ENCODE assay signal across 7 mouse cellular contexts in genomic region chr1:156041451-156042241, GRCm38 (mm10). TPM values are rescaled to one million over a fixed set of nuclear protein-coding genes. Genes with fewer than 3 reads are reported as not detected.
DNase-seq lines count a peak whose midpoint lies in the region; ATAC-seq and TF ChIP-seq lines count a peak whose summit lies in the region.

No protein-coding gene starts in this region.

- no peak for TF ChIP-seq EP300 in stomach, postnatal 0 days (optimal IDR thresholded peaks at IDR 0.05)

- H3K27ac ChIP-seq in embryonic facial prominence, embryonic 15.5 days (replicated peaks), result no peak overlapping the region
- H3K27ac ChIP-seq in limb, embryonic 14.5 days (replicated peaks; ENCODE audit: low read depth, low read length), result no peak overlapping the region
- 0 out of 2 replicates have a peak overlapping the region, but pooled peaks have one; percentile 61 for H3K27ac ChIP-seq in stomach, postnatal 0 days (replicated peaks)

- no peak for TF ChIP-seq POLR2A in limb, embryonic 14.5 days (IDR thresholded peaks at IDR 0.05; ENCODE audit: borderline replicate concordance, extremely low read depth, insufficient read depth, insufficient read length)

- H3K27me3 ChIP-seq in megakaryocyte, embryonic 14.5 days (replicated peaks), result no peaks in the 10 kb centered on the region
- no peaks in the 10 kb centered on the region for H3K27me3 ChIP-seq in embryonic facial prominence, embryonic 15.5 days
- no peaks in the 10 kb centered on the region for H3K27me3 ChIP-seq in limb, embryonic 14.5 days (ENCODE audit: control insufficient read depth, insufficient read depth, low read length)
- no peaks in the 10 kb centered on the region for H3K27me3 ChIP-seq in stomach, postnatal 0 days (ENCODE audit: control insufficient read depth, insufficient read depth, low read length)

- peaks cover 44% of the 10 kb centered on the region for H3K36me3 ChIP-seq in megakaryocyte, embryonic 14.5 days (replicated peaks; ENCODE audit: low read length)
- H3K36me3 ChIP-seq in embryonic facial prominence, embryonic 15.5 days, result 0 out of 2 replicates have a peak, but pooled peaks cover 19% of the 10 kb centered on the region
- H3K36me3 ChIP-seq in limb, embryonic 14.5 days (ENCODE audit: control insufficient read depth, insufficient read depth, low read length), result peaks cover 27% of the 10 kb centered on the region
- H3K36me3 ChIP-seq in stomach, postnatal 0 days (ENCODE audit: control insufficient read depth, insufficient read depth, low read length), result 0 out of 2 replicates have a peak, but pooled peaks cover 3% of the 10 kb centered on the region

- H3K4me2 ChIP-seq in embryonic facial prominence, embryonic 15.5 days (replicated peaks), result peak overlapping the region; percentile 63
- peak overlapping the region; percentile 91 for H3K4me2 ChIP-seq in limb, embryonic 14.5 days (replicated peaks; ENCODE audit: low read depth, low read length, severe bottlenecking)
- H3K4me2 ChIP-seq in stomach, postnatal 0 days (replicated peaks; ENCODE audit: low read depth), result peak overlapping the region; percentile 58

- no peak for TF ChIP-seq CTCF in stomach, postnatal 0 days (IDR thresholded peaks at IDR 0.05; ENCODE audit: low read depth)

- peaks cover 66% of the 10 kb centered on the region for H3K4me1 ChIP-seq in megakaryocyte, embryonic 14.5 days
- peaks cover 25% of the 10 kb centered on the region for H3K4me1 ChIP-seq in embryonic facial prominence, embryonic 15.5 days
- peaks cover 16% of the 10 kb centered on the region for H3K4me1 ChIP-seq in limb, embryonic 14.5 days (ENCODE audit: control insufficient read depth, insufficient read depth, low read length)
- H3K4me1 ChIP-seq in stomach, postnatal 0 days (replicated peaks; ENCODE audit: control insufficient read depth, insufficient read depth), result no peaks in the 10 kb centered on the region; the same call in 1 of the 2 replicates

- H3K9me3 ChIP-seq in megakaryocyte, embryonic 14.5 days, result no peaks in the 10 kb centered on the region
- H3K9me3 ChIP-seq in embryonic facial prominence, embryonic 15.5 days (replicated peaks), result no peaks in the 10 kb centered on the region
- no peaks in the 10 kb centered on the region for H3K9me3 ChIP-seq in limb, embryonic 14.5 days (ENCODE audit: control insufficient read depth, low read length)
- H3K9me3 ChIP-seq in stomach, postnatal 0 days (ENCODE audit: control insufficient read depth, low read length), result no peaks in the 10 kb centered on the region

- H3K9ac ChIP-seq in embryonic facial prominence, embryonic 15.5 days, result 0 out of 2 replicates have a peak overlapping the region, but pooled peaks have one; percentile 21
- H3K9ac ChIP-seq in limb, embryonic 14.5 days (ENCODE audit: low read depth, low read length, severe bottlenecking), result peak overlapping the region; percentile 52
- H3K9ac ChIP-seq in stomach, postnatal 0 days (ENCODE audit: low read length), result peak overlapping the region; percentile 36; the same call in 1 of the 2 replicates

- no peak for DNase-seq in limb, embryonic 14.5 days (ENCODE audit: low spot score)
- DNase-seq in stomach, postnatal 0 days (ENCODE audit: low spot score), result no peak
- no peak for DNase-seq in left cerebral cortex, adult 18-20 months (ENCODE audit: low spot score in 2 of 2)
- DNase-seq in adrenal gland, postnatal 25 days, result no peak

- 32% methylated on average over 7 of the region's 7 CpGs for WGBS in embryonic facial prominence, embryonic 15.5 days
- WGBS in limb, embryonic 14.5 days, result 40% methylated on average over 7 of the region's 7 CpGs
- WGBS in stomach, postnatal 0 days, result 15% methylated on average over 7 of the region's 7 CpGs

- ATAC-seq in megakaryocyte, adult 5-6 weeks (ENCODE audit: poor library complexity, severe bottlenecking), result no peak
- ATAC-seq in embryonic facial prominence, embryonic 15.5 days (ENCODE audit: insufficient number of reproducible peaks, low FRiP score, low TSS enrichment, low read depth), result no peak
- ATAC-seq in limb, embryonic 14.5 days (ENCODE audit: low FRiP score, low read depth), result no peak
- ATAC-seq in stomach, postnatal 0 days (ENCODE audit: low FRiP score, low TSS enrichment), result peak; percentile 61

- peak overlapping the region; percentile 94 for H3K4me3 ChIP-seq in megakaryocyte, embryonic 14.5 days (replicated peaks)
- peak overlapping the region; percentile 61 for H3K4me3 ChIP-seq in embryonic facial prominence, embryonic 15.5 days (replicated peaks)
- H3K4me3 ChIP-seq in limb, embryonic 14.5 days (replicated peaks; ENCODE audit: low read length), result peak overlapping the region; percentile 65
- H3K4me3 ChIP-seq in stomach, postnatal 0 days (ENCODE audit: low read depth, low read length), result peak overlapping the region; percentile 46

RNA-seq across cellular contexts. Expression of gene Tor1aip1, which starts 5.4 kb away (rescaled TPM):
- 18.6 and 28.8 TPM in 2 replicates for polyA plus RNA-seq in megakaryocyte, embryonic 14.5 days (2012; ENCODE audit: insufficient read depth, low replicate concordance)
- 152 and 164 TPM in 2 replicates for total RNA-seq in megakaryocyte, adult 5-6 weeks (2015)
- total RNA-seq in megakaryocyte, adult 5-6 weeks (2017), result 66.1 and 109 TPM in 2 replicates
- 45.1 and 47.8 TPM in 2 replicates for polyA plus RNA-seq in embryonic facial prominence, embryonic 15.5 days (2015; fragmentation: Nextera tagmentation; extraction: Ambion mirVana)
- 22.4 and 27.2 TPM in 2 replicates for polyA plus RNA-seq in limb, embryonic 14.5 days (2012; rRNA removed)
- 45.6 and 49.7 TPM in 2 replicates for polyA plus RNA-seq in limb, embryonic 14.5 days (2014; fragmentation: Nextera tagmentation; extraction: Ambion mirVana)
- 35.4 and 38.6 TPM in 2 replicates for polyA plus RNA-seq in stomach, postnatal 0 days (2015; fragmentation: Nextera tagmentation; extraction: Ambion mirVana)
- total RNA-seq in left cerebral cortex, adult 18-20 months (2021), result 10 to 100 TPM; 25.2 to 32.5 TPM
- 116 and 125 TPM in 2 replicates for total RNA-seq in adrenal gland, postnatal 25 days (2021)

RNA-seq across cellular contexts. Expression of gene Tor1aip2, which starts 6.4 kb away (rescaled TPM):
- 5.2 and 12.2 TPM in 2 replicates for polyA plus RNA-seq in megakaryocyte, embryonic 14.5 days (2012; ENCODE audit: insufficient read depth, low replicate concordance)
- 67.4 and 71.1 TPM in 2 replicates for total RNA-seq in megakaryocyte, adult 5-6 weeks (2015)
- 36.6 and 38.4 TPM in 2 replicates for total RNA-seq in megakaryocyte, adult 5-6 weeks (2017)
- polyA plus RNA-seq in embryonic facial prominence, embryonic 15.5 days (2015; fragmentation: Nextera tagmentation; extraction: Ambion mirVana), result 113 TPM in 2 replicates
- 94.4 and 107 TPM in 2 replicates for polyA plus RNA-seq in limb, embryonic 14.5 days (2012; rRNA removed)
- 121 and 123 TPM in 2 replicates for polyA plus RNA-seq in limb, embryonic 14.5 days (2014; fragmentation: Nextera tagmentation; extraction: Ambion mirVana)
- polyA plus RNA-seq in stomach, postnatal 0 days (2015; fragmentation: Nextera tagmentation; extraction: Ambion mirVana), result 67.0 and 69.8 TPM in 2 replicates
- 10 to 100 TPM; 44.4 to 44.6 TPM for total RNA-seq in left cerebral cortex, adult 18-20 months (2021)
- 144 and 148 TPM in 2 replicates for total RNA-seq in adrenal gland, postnatal 25 days (2021)
